Mouse (Mus musculus): Measurements from ENCODE around the gene Ctsf. TPM values are rescaled to one million over a fixed set of nuclear protein-coding genes. Genes with fewer than 3 reads are reported as not detected.
"Not testable (repeated sequence)": the region's sequence is repeated elsewhere in the genome, so short reads cannot be mapped to it uniquely, and the experiment has no call there.

Ctsf gene
- polyA plus RNA-seq (2014; fragmentation: Nextera tagmentation; extraction: Ambion mirVana): 40.6 and 41.8 TPM in 2 replicates

DNA sequence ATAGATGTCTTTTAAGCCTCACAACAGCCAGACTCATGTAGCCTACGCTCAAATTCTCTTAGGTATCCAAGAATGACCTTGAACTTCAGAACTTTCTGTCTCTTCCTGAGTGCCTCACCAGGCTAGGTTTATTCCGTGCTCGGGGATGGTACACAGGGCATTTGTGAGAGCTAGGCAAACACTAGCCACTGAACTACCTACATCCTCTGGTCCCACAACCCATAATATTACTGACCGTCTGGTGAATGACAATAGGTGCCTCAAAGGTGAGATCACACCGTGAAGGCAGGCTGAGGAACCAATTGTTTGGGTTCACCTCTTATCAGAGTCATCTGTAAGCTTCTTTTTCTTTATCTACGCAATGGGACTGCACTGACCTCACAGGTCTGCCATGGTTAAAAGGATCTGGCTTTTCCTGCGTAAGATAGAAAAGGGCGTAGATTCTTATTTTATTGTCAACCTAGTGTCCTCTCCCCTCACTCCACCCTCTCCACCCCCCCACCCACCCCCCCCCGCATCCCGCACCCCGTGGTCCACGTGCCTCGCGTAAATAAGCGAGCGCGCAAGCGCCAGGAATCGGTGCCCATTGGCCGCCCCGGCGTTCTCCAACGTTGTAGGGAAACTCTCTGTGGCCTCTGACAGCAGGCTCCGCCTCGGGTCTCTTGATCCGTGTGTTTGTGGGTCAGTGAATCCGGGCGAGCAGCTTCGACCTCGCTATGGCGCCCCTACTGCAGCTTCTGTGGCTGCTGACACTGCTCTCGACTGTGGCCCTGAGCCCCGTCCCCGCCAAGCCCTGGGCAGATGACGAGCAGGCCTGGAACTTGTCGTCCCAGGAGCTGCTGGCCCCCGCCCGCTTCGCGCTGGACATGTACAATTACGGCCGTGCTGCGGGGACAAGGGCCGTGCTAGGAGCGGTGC is at the start of gene Ctsf:
Ctsf (plus strand) TSS at position 579 of the 918 bp plus-strand sequence.
- Histone ChIP-seq H3K27ac (ENCODE audit: low read depth, low read length) (peak within 1 kb of the TSS; percentile 46; the same call in 1 of the 2 replicates), H3K4me1 (ENCODE audit: control insufficient read depth, insufficient read depth, low read length) (no peaks in the 10 kb centered on the region; the same call in 1 of the 2 replicates), H3K4me3 (ENCODE audit: low read depth, low read length) (peak within 1 kb of the TSS; percentile 62), H3K9ac (ENCODE audit: low read length) (peak within 1 kb of the TSS; percentile 67), H3K4me2 (ENCODE audit: low read depth) (peak within 1 kb of the TSS; percentile 92), H3K36me3 (ENCODE audit: control insufficient read depth, insufficient read depth, low read length) (no peaks in the 10 kb centered on the region), H3K27me3 (ENCODE audit: control insufficient read depth, insufficient read depth, low read length) (no peaks in the 10 kb centered on the region), H3K9me3 (ENCODE audit: control insufficient read depth, low read length) (no peaks in the 10 kb centered on the region)
- DNase-seq (ENCODE audit: low spot score) (peak; percentile 84), ATAC-seq (ENCODE audit: insufficient read depth, low FRiP score, low TSS enrichment) (peak; percentile 82)
- 5% methylated on average over 44 of the region's 45 CpGs for WGBS

GRCm38 (mm10) chr19:4810309-4810708 is 44.6 kb upstream of the Ctsf start:
- Histone ChIP-seq H3K4me1 (ENCODE audit: control insufficient read depth, insufficient read depth, low read length) (peaks cover 15% of the 10 kb centered on the region), H3K36me3 (ENCODE audit: control insufficient read depth, insufficient read depth, low read length) (no peaks in the 10 kb centered on the region), H3K9me3 (ENCODE audit: control insufficient read depth, low read length) (no peaks in the 10 kb centered on the region), H3K27ac (ENCODE audit: low read depth, low read length) (no peak overlapping the region), H3K4me3 (ENCODE audit: low read depth, low read length) (peak overlapping the region; percentile 88), H3K4me2 (ENCODE audit: low read depth) (peak overlapping the region; percentile 78), H3K9ac (ENCODE audit: low read length) (peak overlapping the region; percentile 69), H3K27me3 (ENCODE audit: control insufficient read depth, insufficient read depth, low read length) (no peaks in the 10 kb centered on the region)
- ATAC-seq (ENCODE audit: insufficient read depth, low FRiP score, low TSS enrichment): no peak
- no peak for DNase-seq (ENCODE audit: low spot score)
- WGBS: 0% methylated on average over 14 of the region's 14 CpGs

DNA sequence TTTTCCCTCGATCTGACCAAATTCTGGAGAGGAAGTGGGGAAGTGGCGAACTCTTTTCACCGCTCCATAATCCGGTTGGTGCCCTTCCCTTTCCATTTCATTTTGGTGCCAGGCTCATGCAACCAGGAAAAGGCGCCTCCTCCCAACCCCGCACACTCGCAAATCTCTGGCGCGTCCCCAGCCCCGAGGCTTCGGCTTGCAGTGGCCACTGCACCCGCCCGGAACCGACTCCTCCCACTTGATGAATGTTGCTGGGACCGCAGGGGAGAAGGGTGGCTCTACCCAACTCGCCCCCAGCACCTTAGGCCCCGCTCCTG is 44.2 kb upstream of the Ctsf start:
- WGBS: under 1% methylated on average over 17 of the region's 17 CpGs
- Histone ChIP-seq H3K4me1 (ENCODE audit: control insufficient read depth, insufficient read depth, low read length) (peaks cover 15% of the 10 kb centered on the region), H3K9me3 (ENCODE audit: control insufficient read depth, low read length) (no peaks in the 10 kb centered on the region), H3K27me3 (ENCODE audit: control insufficient read depth, insufficient read depth, low read length) (no peaks in the 10 kb centered on the region), H3K27ac (ENCODE audit: low read depth, low read length) (peak overlapping the region; percentile 93), H3K36me3 (ENCODE audit: control insufficient read depth, insufficient read depth, low read length) (no peaks in the 10 kb centered on the region), H3K9ac (ENCODE audit: low read length) (peak overlapping the region; percentile 69), H3K4me2 (ENCODE audit: low read depth) (peak overlapping the region; percentile 78), H3K4me3 (ENCODE audit: low read depth, low read length) (peak overlapping the region; percentile 88)
- DNase-seq (ENCODE audit: low spot score) (no peak), ATAC-seq (ENCODE audit: insufficient read depth, low FRiP score, low TSS enrichment) (no peak)

- no peaks in the 10 kb centered on the region for H3K9me3 ChIP-seq (ENCODE audit: control insufficient read depth, low read length)
- WGBS: under 1% methylated on average over 82 of the region's 83 CpGs
- peak within 1 kb of the TSS; percentile 88 for H3K4me3 ChIP-seq (ENCODE audit: low read depth, low read length)
- H3K36me3 ChIP-seq (ENCODE audit: control insufficient read depth, insufficient read depth, low read length): no peaks in the 10 kb centered on the region
- peak within 1 kb of the TSS; percentile 78 for H3K4me2 ChIP-seq (ENCODE audit: low read depth)
- peak; percentile 99 for DNase-seq (ENCODE audit: low spot score)
- peak within 1 kb of the TSS; percentile 93 for H3K27ac ChIP-seq (ENCODE audit: low read depth, low read length)
- H3K27me3 ChIP-seq (ENCODE audit: control insufficient read depth, insufficient read depth, low read length): no peaks in the 10 kb centered on the region
- peak; percentile 98 for ATAC-seq (ENCODE audit: insufficient read depth, low FRiP score, low TSS enrichment)
- H3K4me1 ChIP-seq (ENCODE audit: control insufficient read depth, insufficient read depth, low read length): peaks cover 15% of the 10 kb centered on the region
- peak within 1 kb of the TSS; percentile 77 for H3K9ac ChIP-seq (ENCODE audit: low read length)
Observed at GRCm38 (mm10) chr19:4811063-4811908, 43.6 kb upstream of the Ctsf start, which contains the start of the genes Gm21992 and Rbm14. Gene Gm21992 (minus strand): TSS chr19:4811612. Gene Rbm14 (minus strand): TSS chr19:4811634.

- H3K4me2 ChIP-seq (ENCODE audit: low read depth): peak overlapping the region; percentile 49
- peak overlapping the region; percentile 80; the same call in 1 of the 2 replicates for H3K27ac ChIP-seq (ENCODE audit: low read depth, low read length)
- H3K4me1 ChIP-seq (ENCODE audit: control insufficient read depth, insufficient read depth, low read length): peaks cover 15% of the 10 kb centered on the region
- ATAC-seq (ENCODE audit: insufficient read depth, low FRiP score, low TSS enrichment) (no peak), DNase-seq (ENCODE audit: low spot score) (no peak)
- H3K4me3 ChIP-seq (ENCODE audit: low read depth, low read length): peak overlapping the region; percentile 88
- peak overlapping the region; percentile 77 for H3K9ac ChIP-seq (ENCODE audit: low read length)
- H3K27me3 ChIP-seq (ENCODE audit: control insufficient read depth, insufficient read depth, low read length): no peaks in the 10 kb centered on the region
- H3K36me3 ChIP-seq (ENCODE audit: control insufficient read depth, insufficient read depth, low read length): no peaks in the 10 kb centered on the region
- WGBS: 5% methylated on average over 12 of the region's 12 CpGs
- H3K9me3 ChIP-seq (ENCODE audit: control insufficient read depth, low read length): no peaks in the 10 kb centered on the region
Observed at GRCm38 (mm10) chr19:4811909-4812242, 43.1 kb upstream of the Ctsf start.

DNA sequence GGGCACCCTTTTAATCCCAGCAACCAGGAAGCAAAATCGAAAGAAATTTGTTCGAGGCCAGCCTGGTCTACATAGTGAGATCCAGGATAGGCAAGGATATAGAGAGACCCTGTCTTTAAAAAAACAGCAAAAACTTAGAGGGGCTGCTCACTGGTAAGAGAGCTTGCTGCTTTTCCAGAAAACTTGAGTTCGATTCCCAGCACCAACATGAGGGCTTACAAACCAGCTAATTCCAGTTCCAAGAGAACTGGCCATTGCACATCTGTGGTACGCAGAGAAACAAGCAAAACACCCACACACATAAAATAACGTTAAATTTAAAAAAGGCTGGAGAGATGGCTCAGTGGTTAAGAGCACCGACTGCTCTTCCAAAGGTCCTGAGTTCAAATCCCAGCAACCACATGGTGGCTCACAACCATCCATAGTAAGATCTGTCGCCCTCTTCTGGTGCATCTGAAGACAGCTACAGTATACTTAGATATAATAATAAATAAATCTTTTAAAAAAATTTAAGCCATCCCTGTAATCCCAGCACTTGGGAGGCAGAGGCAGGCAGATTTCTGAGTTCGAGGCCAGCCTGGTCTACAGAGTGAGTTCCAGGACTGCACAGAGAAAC is 42.5 kb upstream of the Ctsf start:
- H3K27me3 ChIP-seq (ENCODE audit: control insufficient read depth, insufficient read depth, low read length); H3K36me3 ChIP-seq (ENCODE audit: control insufficient read depth, insufficient read depth, low read length); ATAC-seq (ENCODE audit: insufficient read depth, low FRiP score, low TSS enrichment); H3K27ac ChIP-seq (ENCODE audit: low read depth, low read length); DNase-seq (ENCODE audit: low spot score); H3K9me3 ChIP-seq (ENCODE audit: control insufficient read depth, low read length): not testable (repeated sequence)
- WGBS: 77% methylated on average over 8 of the region's 8 CpGs
- H3K4me3 ChIP-seq (ENCODE audit: low read depth, low read length): peak overlapping the region; percentile 88
- peak overlapping the region; percentile 77 for H3K9ac ChIP-seq (ENCODE audit: low read length)
- peak overlapping the region; percentile 49 for H3K4me2 ChIP-seq (ENCODE audit: low read depth)
- H3K4me1 ChIP-seq (ENCODE audit: control insufficient read depth, insufficient read depth, low read length): peaks cover 15% of the 10 kb centered on the region

- DNase-seq (ENCODE audit: low spot score) (no peak), ATAC-seq (ENCODE audit: insufficient read depth, low FRiP score, low TSS enrichment) (no peak)
- Histone ChIP-seq H3K9ac (ENCODE audit: low read length) (no peak overlapping the region), H3K4me1 (ENCODE audit: control insufficient read depth, insufficient read depth, low read length) (peaks cover 13% of the 10 kb centered on the region), H3K4me3 (ENCODE audit: low read depth, low read length) (no peak overlapping the region), H3K27me3 (ENCODE audit: control insufficient read depth, insufficient read depth, low read length) (no peaks in the 10 kb centered on the region), H3K27ac (ENCODE audit: low read depth, low read length) (no peak overlapping the region), H3K4me2 (ENCODE audit: low read depth) (no peak overlapping the region), H3K36me3 (ENCODE audit: control insufficient read depth, insufficient read depth, low read length) (no peaks in the 10 kb centered on the region), H3K9me3 (ENCODE audit: control insufficient read depth, low read length) (no peaks in the 10 kb centered on the region)
- WGBS: 84% methylated on average over 6 of the region's 6 CpGs
Observed at GRCm38 (mm10) chr19:4813015-4813414, 41.9 kb upstream of the Ctsf start.

DNA sequence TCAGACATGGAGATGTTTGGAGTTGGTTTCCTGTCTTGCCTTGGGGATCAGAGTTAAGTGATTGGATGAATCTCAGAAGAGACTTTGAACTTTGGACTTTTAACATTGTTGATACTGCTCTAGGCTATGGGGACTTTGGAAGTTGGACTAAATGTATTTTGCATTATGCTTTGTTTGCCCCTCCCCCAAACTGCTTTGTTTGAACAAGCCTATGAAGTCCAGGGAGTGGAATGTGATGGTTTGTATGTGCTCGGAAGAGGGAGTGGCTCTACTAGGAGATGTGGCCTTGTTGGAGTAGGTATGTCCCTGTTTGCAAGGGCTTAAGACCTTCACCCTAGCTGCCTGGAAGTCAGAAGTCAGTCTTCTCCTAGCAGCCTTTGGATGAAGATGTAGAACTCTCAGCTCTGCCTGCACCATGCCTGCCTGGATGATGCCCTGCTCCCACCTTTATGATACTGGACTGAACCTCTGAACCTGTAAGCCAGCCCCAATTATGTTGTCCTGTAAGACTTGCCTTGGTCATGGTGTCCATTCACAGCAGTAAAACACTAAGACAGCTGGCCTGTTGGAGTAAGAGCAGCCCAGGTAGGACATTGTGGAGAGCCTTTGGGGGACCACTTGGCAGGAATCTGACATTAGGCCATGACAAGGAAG is 37.6 kb upstream of the Ctsf start:
- no peaks in the 10 kb centered on the region for H3K27me3 ChIP-seq (ENCODE audit: control insufficient read depth, insufficient read depth, low read length)
- no peak overlapping the region for H3K4me2 ChIP-seq (ENCODE audit: low read depth)
- no peaks in the 10 kb centered on the region for H3K4me1 ChIP-seq (ENCODE audit: control insufficient read depth, insufficient read depth, low read length)
- DNase-seq (ENCODE audit: low spot score) (no peak), ATAC-seq (ENCODE audit: insufficient read depth, low FRiP score, low TSS enrichment) (no peak)
- H3K9ac ChIP-seq (ENCODE audit: low read length): no peak overlapping the region
- no peaks in the 10 kb centered on the region for H3K36me3 ChIP-seq (ENCODE audit: control insufficient read depth, insufficient read depth, low read length)
- H3K27ac ChIP-seq (ENCODE audit: low read depth, low read length): no peak overlapping the region
- WGBS: 86% methylated on average over 1 of the region's 1 CpGs
- no peaks in the 10 kb centered on the region for H3K9me3 ChIP-seq (ENCODE audit: control insufficient read depth, low read length)
- no peak overlapping the region for H3K4me3 ChIP-seq (ENCODE audit: low read depth, low read length)
